Mouse (Mus musculus) urinary bladder, postnatal 25 days (tissue): ENCODE measurements around the gene Ppp1ca.

ENCODE experiments used
- DNase-seq: peaks from one replicate; pipeline ENCODE4 v3.0.0; 2022; ENCODE audit warnings: low spot score

Ppp1ca gene

GRCm38 (mm10) chr19:4240247-4240668 lies 48.4 kb downstream of the Ppp1ca start:
- no peak for DNase-seq

- no peak for DNase-seq
These were observed 50.6 kb downstream of the Ppp1ca start for GRCm38 (mm10) chr19:4242416-4242815.

- DNase-seq: no peak
These were observed 52.9 kb downstream of the Ppp1ca start for GRCm38 (mm10) chr19:4244775-4245174.
